Mouse (Mus musculus) 3134 (cell line): Measurements from ENCODE around the gene Iqgap1.

Experiments
- DNase-seq: peaks from one replicate; pipeline ENCODE4 v3.0.0-alpha.2; 2011; ENCODE audit warnings: low spot score; ENCODE audit not compliant: insufficient read length; ENCODE audit errors: extremely low read depth

The Iqgap1 gene

GRCm38 (mm10) chr7:80682630-80683029, 143.1 kb downstream of the Iqgap1 start:
- no peak for DNase-seq

GRCm38 (mm10) chr7:80680218-80680847, 145.4 kb downstream of the Iqgap1 start:
- no peak for DNase-seq

GRCm38 (mm10) chr7:80672323-80672722, 153.5 kb downstream of the Iqgap1 start:
- DNase-seq = no peak

DNA sequence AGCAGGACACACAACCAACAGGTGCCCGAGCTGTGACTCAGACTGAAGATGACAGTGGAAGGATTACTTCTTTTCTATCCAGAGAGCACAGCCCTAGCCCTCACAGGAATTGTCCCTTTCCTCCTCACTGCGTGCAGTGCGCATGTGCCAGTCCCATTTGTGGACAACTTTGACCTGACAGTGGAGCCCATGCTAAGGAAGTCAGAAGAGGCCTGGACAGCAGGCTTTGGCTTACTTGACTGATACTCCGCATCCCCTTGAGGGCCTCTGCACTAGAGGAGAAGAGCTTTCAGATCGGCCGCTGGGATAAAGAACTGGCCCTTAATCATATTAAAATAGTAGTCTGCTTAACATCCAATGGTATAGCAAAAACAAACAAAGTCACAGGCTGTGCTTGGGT, 154.9 kb downstream of the Iqgap1 start:
- no peak for DNase-seq

GRCm38 (mm10) chr7:80667190-80667589, 158.6 kb downstream of the Iqgap1 start:
- DNase-seq = no peak

- peak; percentile 44 for DNase-seq
Observed at GRCm38 (mm10) chr7:80666198-80666915, 159.4 kb downstream of the Iqgap1 start.
